8 mouse cellular contexts compared by ENCODE assay signal in the genomic region with DNA sequence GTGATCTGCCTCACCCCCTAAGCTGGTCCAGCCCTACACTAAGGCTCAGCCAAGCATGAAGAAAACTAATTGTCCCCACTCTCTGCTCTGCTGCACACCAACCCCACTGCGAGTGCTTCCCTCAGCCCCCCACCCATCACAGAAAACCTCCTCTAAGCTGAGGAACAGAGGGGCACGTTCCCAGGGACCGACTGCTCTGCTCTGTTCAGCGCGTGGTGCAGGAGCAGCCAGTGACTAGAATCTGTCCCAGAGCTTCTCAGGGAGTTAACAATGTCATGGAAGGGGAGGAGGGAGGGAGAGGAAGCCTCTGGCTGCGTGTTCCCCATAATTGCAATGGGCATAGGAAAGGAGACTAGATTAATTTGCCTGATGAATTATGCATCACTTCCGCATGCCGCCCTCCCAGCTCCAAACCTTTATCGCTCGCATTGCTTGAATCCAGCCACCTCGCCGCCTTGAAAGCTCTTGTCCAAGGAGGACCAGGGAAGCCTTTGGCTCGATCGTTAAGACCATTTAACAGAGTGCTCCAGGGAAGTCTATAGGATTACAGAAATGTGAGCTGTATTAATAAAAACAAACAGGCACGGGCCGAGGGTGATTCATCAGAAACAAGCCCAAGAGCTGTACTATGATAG.
DNase-seq lines count a peak whose midpoint lies in the region; ATAC-seq lines count a peak whose summit lies in the region.

No protein-coding gene starts in this region.

- peak overlapping the region; percentile 43; the same call in 1 of the 2 replicates for H3K9ac ChIP-seq in forebrain, embryonic 14.5 days (ENCODE audit: low read length)

- peak overlapping the region; percentile 54 for H3K4me2 ChIP-seq in forebrain, embryonic 14.5 days (ENCODE audit: low read length)

- ATAC-seq in forebrain, embryonic 14.5 days: peak; percentile 87

- H3K27ac ChIP-seq in forebrain, embryonic 14.5 days (ENCODE audit: low read depth, low read length): peak overlapping the region; percentile 22; the same call in 1 of the 2 replicates

- under 1% methylated on average over 16 of the region's 16 CpGs for WGBS in forebrain, embryonic 14.5 days

- peak overlapping the region; percentile 22 for H3K4me3 ChIP-seq in forebrain, embryonic 14.5 days (ENCODE audit: low read depth, low read length)

- H3K27me3 ChIP-seq in forebrain, embryonic 14.5 days (replicated peaks; ENCODE audit: control insufficient read depth, insufficient read depth, low read length): no peaks in the 10 kb centered on the region; the same call in 1 of the 2 replicates

- peak; percentile 81 for DNase-seq in heart, adult 11 months
- DNase-seq in heart, postnatal 36 days: no peak
- DNase-seq in NIH3T3 (ENCODE audit: low read depth): peak; percentile 4
- peak; percentile 80 for DNase-seq in forebrain, embryonic 14.5 days (ENCODE audit: low spot score)
- peak; percentile 4 to 16 for DNase-seq in kidney, postnatal 36 days
- peak; percentile 67 for DNase-seq in neural tube, embryonic 10.5 days (ENCODE audit: extremely low spot score, low spot score)
- no peak for DNase-seq in T-cell, adult 2 months (ENCODE audit: low spot score)
- DNase-seq in gastrocnemius, adult 18-20 months (ENCODE audit: low spot score): no peak

- no peaks in the 10 kb centered on the region for H3K36me3 ChIP-seq in forebrain, embryonic 14.5 days (ENCODE audit: control insufficient read depth, insufficient read depth, low read length)

- H3K4me1 ChIP-seq in forebrain, embryonic 14.5 days (ENCODE audit: control insufficient read depth, insufficient read depth, low read length): peaks cover 22% of the 10 kb centered on the region

- intact Hi-C loops in heart, postnatal 36 days (cut with DNase I): no loop called here

- H3K9me3 ChIP-seq in forebrain, embryonic 14.5 days (replicated peaks; ENCODE audit: control insufficient read depth, low read length): no peaks in the 10 kb centered on the region

Comparison
In these comparisons a context has a peak if more than half of its experiments do, and no peak if none do; other contexts are left out.
1. DNase-seq: peak in heart, adult 11 months (single experiment), NIH3T3 (single experiment), forebrain, embryonic 14.5 days (single experiment), kidney, postnatal 36 days (2 of 2) and neural tube, embryonic 10.5 days (single experiment); none in heart, postnatal 36 days (0 of 2), T-cell, adult 2 months (single experiment) and gastrocnemius, adult 18-20 months (single experiment).